In genomic region chr7:26808592-26808991, GRCm38 (mm10) we compare ENCODE assay signal across 31 mouse cellular contexts. TPM values are rescaled to one million over a fixed set of nuclear protein-coding genes. Genes with fewer than 3 reads are reported as not detected.
"Had no signal": no experiment of that assay in that cellular context is flagged by ENCODE, and none has a peak within 500 bp of the region (broad histone marks: within the 10 kb centered on the region; RNA-seq: fewer than 3 reads in every experiment).

Gene Cyp2g1 (plus strand): TSS chr7:26808892.

- ATAC-seq: forebrain, embryonic 13.5 days; forebrain, embryonic 14.5 days; forebrain, embryonic 15.5 days; forebrain, embryonic 16.5 days; forebrain, postnatal 0 days had no signal

- H3K27me3 ChIP-seq: embryonic facial prominence, embryonic 12.5 days; embryonic facial prominence, embryonic 13.5 days; forebrain, embryonic 12.5 days; forebrain, embryonic 13.5 days; forebrain, embryonic 15.5 days had no signal

- H3K4me3 ChIP-seq: embryonic facial prominence, embryonic 12.5 days; embryonic facial prominence, embryonic 13.5 days; erythroblast, embryonic 14.5 days; forebrain, embryonic 10.5 days; forebrain, embryonic 12.5 days; forebrain, embryonic 13.5 days; forebrain, embryonic 15.5 days; gastrocnemius, adult 2 months; heart, adult 2 months; heart, embryonic 10.5 days had no signal

- DNase-seq: cerebellum, adult 8-10 months; cerebellum, adult 9-10 months; cerebellum, adult 9-11 months; cerebellum, postnatal 10 days; cerebellum, postnatal 14 days; cerebellum, postnatal 25 days; cerebellum, postnatal 36 days; embryo, embryonic 11 days; forebrain, postnatal 0 days; gastrocnemius, adult 2 months; gastrocnemius, postnatal 10 days; gastrocnemius, postnatal 14 days; gastrocnemius, postnatal 25 days; gastrocnemius, postnatal 36 days; heart, adult 11 months; heart, adult 18-20 months; heart, adult 2 months had no signal

- H3K9ac ChIP-seq: embryonic facial prominence, embryonic 12.5 days; embryonic facial prominence, embryonic 13.5 days; forebrain, embryonic 12.5 days; forebrain, embryonic 13.5 days; forebrain, embryonic 15.5 days; forebrain, postnatal 0 days had no signal

- H3K4me1 ChIP-seq: embryonic facial prominence, embryonic 12.5 days; embryonic facial prominence, embryonic 13.5 days; forebrain, embryonic 10.5 days; forebrain, embryonic 12.5 days; forebrain, embryonic 13.5 days; forebrain, embryonic 15.5 days; heart, embryonic 10.5 days had no signal

- H3K27ac ChIP-seq: embryonic facial prominence, embryonic 12.5 days; embryonic facial prominence, embryonic 13.5 days; forebrain, embryonic 10.5 days; forebrain, embryonic 12.5 days; forebrain, embryonic 13.5 days; forebrain, embryonic 15.5 days; gastrocnemius, adult 2 months; heart, adult 2 months; heart, embryonic 10.5 days had no signal

- H3K4me2 ChIP-seq: embryonic facial prominence, embryonic 12.5 days; embryonic facial prominence, embryonic 13.5 days; forebrain, embryonic 12.5 days; forebrain, embryonic 13.5 days; forebrain, embryonic 15.5 days had no signal

- H3K9me3 ChIP-seq: embryonic facial prominence, embryonic 12.5 days; embryonic facial prominence, embryonic 13.5 days; forebrain, embryonic 10.5 days; forebrain, embryonic 12.5 days; forebrain, embryonic 13.5 days; forebrain, embryonic 15.5 days; heart, embryonic 10.5 days had no signal

- H3K36me3 ChIP-seq: embryonic facial prominence, embryonic 12.5 days; embryonic facial prominence, embryonic 13.5 days; forebrain, embryonic 10.5 days; forebrain, embryonic 12.5 days; forebrain, embryonic 15.5 days; heart, embryonic 10.5 days had no signal

RNA-seq across cellular contexts. Expression of gene Cyp2g1, which starts in this region (rescaled TPM):
- polyA plus RNA-seq: cortical plate, adult 2 months; embryonic facial prominence, embryonic 11.5 days; embryonic facial prominence, embryonic 12.5 days; forebrain, embryonic 10.5 days; forebrain, embryonic 11.5 days; forebrain, embryonic 13.5 days; forebrain, embryonic 14.5 days; forebrain, embryonic 15.5 days; forebrain, embryonic 16.5 days; forebrain, postnatal 0 days; gonadal fat pad, adult 2 months; heart, adult 2 months; heart, embryonic 10.5 days had no signal
